Mouse (Mus musculus): ENCODE data around the gene Cenpq. TPM values are rescaled to one million over a fixed set of nuclear protein-coding genes. Genes with fewer than 3 reads are reported as not detected.

The Cenpq gene
- polyA plus RNA-seq, 1 experiment from 2014 or later = 20.5 TPM

DNA sequence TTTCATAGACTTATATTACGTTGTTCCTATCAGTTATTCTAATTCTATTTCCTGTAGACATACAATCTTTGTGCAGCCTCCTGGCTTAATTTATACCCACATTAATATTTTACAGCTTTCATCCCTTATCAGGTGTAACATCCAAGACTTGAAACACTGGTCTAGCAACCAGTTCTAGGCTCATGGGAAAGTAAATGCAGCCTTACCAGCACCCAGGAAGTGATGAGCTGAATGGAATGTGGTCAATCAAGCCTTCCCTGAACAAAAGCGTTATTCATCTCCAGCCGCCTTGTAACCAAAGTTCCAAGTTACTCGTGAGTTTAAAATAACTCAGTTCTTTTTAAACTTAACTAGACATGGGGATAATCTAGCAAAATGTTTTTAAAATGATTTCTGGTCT is 49.7 kb downstream of the Cenpq start:
- WGBS = 80% methylated on average over 4 of the region's 4 CpGs
- Histone ChIP-seq H3K4me2 (replicated peaks) (no peak overlapping the region), H3K9ac (no peak overlapping the region), H3K27ac (no peak overlapping the region), H3K4me3 (no peak overlapping the region), H3K27me3 (no peaks in the 10 kb centered on the region), H3K36me3 (no peaks in the 10 kb centered on the region), H3K4me1 (no peaks in the 10 kb centered on the region), H3K9me3 (replicated peaks) (no peaks in the 10 kb centered on the region)
- no peak for ATAC-seq (ENCODE audit: low FRiP score)

DNA sequence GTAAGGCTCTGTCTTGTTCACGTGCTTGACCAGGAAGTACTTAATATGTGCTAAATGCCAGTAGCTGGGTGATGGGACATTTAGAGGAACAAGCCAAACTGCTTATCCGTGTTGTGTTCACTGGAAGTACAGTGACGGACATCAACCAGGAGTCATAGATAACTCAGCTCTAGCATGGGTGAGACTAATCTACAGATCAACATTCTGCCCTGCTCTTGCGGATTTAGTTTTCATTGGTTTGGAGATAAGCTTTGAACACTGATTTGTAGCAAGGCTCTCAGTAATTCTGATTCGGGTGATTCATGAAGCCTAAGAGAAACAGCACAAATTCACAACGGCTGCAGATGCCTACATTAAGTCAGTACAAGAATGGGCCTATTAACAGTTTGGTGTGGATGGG is 52.7 kb downstream of the Cenpq start:
- no peaks in the 10 kb centered on the region for H3K36me3 ChIP-seq
- no peak for ATAC-seq (ENCODE audit: low FRiP score)
- H3K4me1 ChIP-seq = no peaks in the 10 kb centered on the region
- no peak overlapping the region for H3K4me3 ChIP-seq
- no peaks in the 10 kb centered on the region for H3K9me3 ChIP-seq (replicated peaks)
- 88% methylated on average over 6 of the region's 6 CpGs for WGBS
- no peak overlapping the region for H3K4me2 ChIP-seq (replicated peaks)
- H3K9ac ChIP-seq = no peak overlapping the region
- H3K27ac ChIP-seq = no peak overlapping the region
- H3K27me3 ChIP-seq = no peaks in the 10 kb centered on the region

DNA sequence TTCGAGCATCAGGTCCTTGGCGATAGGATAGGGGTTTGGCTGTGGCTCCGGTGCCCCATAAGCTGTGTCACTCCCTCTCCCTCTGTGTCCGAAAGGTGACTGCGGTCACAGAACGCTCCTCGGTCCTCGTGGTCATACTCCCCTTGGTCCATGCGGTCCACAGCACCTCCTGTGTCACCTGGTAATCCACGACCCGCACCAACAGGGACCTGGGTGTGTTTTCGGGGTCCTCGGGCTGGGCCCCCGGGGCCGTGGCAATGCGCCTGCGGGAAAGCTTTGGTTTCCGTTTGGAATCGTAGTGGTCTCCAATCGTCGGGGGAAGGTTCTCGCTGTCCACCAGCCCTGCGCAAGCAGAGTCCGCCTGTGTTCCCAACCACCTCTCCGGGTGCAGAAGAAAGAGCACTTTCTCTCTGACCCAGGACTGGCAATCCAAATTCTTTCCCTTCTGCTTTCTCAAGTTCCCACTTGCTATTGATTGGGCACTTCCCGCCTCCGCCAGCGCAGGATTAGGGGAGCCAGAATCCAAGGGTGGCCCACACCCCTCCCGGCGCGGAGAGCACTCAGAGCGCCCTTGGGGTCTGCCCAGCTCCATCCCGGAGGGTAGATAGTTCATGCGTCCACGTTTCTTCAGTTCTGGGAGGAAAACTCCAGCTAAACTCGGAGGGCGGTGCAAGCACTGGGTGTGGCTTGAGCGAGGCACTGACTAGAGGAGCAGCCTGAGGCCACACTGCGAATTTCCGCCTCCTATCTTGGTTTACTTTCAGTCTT is 54.7 kb downstream of the Cenpq start, which contains the start of gene 9130008F23Rik:
Gene 9130008F23Rik, minus strand, starts transcription at position 636 of the 768 bp plus-strand sequence.
- Histone ChIP-seq H3K9ac (peak within 1 kb of the TSS; percentile 44), H3K27ac (no peak within 1 kb of the TSS), H3K4me1 (no peaks in the 10 kb centered on the region), H3K4me3 (peak within 1 kb of the TSS; percentile 48), H3K4me2 (replicated peaks) (peak within 1 kb of the TSS; percentile 78), H3K9me3 (replicated peaks) (no peaks in the 10 kb centered on the region), H3K36me3 (no peaks in the 10 kb centered on the region), H3K27me3 (no peaks in the 10 kb centered on the region)
- WGBS = under 1% methylated on average over 40 of the region's 40 CpGs
- peak; percentile 81 for ATAC-seq (ENCODE audit: low FRiP score)

DNA sequence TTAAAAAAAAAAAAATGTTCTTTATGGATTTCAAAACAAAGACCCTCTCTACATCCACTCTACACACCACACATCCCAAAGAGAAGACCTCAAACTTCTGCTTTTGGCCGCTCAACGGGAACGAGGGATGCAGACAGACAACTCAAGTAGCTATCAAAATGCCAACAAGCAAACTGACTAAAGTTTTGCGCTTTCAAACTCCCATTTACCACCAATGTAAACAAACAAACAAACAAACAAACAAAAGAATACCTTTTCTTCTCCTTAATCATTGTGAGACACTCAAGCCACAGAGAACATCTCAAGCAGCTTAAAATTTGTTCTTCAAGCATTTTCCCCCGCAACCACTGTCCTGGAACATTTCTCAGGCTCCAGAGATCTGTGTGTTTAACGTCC is 55.3 kb downstream of the Cenpq start:
- no peak overlapping the region for H3K9ac ChIP-seq
- no peak for ATAC-seq (ENCODE audit: low FRiP score)
- no peaks in the 10 kb centered on the region for H3K36me3 ChIP-seq
- H3K27me3 ChIP-seq = no peaks in the 10 kb centered on the region
- no peak overlapping the region for H3K27ac ChIP-seq
- no peaks in the 10 kb centered on the region for H3K9me3 ChIP-seq (replicated peaks)
- peak overlapping the region; percentile 78 for H3K4me2 ChIP-seq (replicated peaks)
- 5% methylated on average over 6 of the region's 6 CpGs for WGBS
- peak overlapping the region; percentile 48 for H3K4me3 ChIP-seq
- no peaks in the 10 kb centered on the region for H3K4me1 ChIP-seq

DNA sequence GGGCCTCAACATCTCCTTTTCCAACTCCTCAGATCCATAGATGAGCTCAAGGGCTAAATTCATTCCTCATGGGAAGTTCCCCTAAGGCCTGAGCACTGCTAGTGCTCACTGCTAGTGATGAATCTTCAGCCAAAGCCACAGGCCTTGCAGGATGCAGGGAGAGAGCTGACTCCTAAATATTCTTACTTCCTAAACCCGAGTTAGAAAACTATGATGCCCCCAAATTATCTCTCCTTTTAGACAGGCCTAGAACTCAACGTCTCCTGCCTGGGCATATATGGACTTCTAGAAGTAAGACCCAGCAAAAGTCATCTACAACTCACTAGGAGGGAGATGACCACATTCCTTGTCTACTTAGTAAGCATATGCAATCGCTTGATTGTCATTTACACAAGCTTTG is 57.1 kb downstream of the Cenpq start:
- no peak for ATAC-seq (ENCODE audit: low FRiP score)
- no peaks in the 10 kb centered on the region for H3K4me1 ChIP-seq
- WGBS = 41% methylated on average over 3 of the region's 3 CpGs
- no peaks in the 10 kb centered on the region for H3K27me3 ChIP-seq
- H3K4me2 ChIP-seq (replicated peaks) = no peak overlapping the region
- no peak overlapping the region for H3K4me3 ChIP-seq
- no peaks in the 10 kb centered on the region for H3K9me3 ChIP-seq (replicated peaks)
- no peak overlapping the region for H3K27ac ChIP-seq
- no peak overlapping the region for H3K9ac ChIP-seq
- no peaks in the 10 kb centered on the region for H3K36me3 ChIP-seq

DNA sequence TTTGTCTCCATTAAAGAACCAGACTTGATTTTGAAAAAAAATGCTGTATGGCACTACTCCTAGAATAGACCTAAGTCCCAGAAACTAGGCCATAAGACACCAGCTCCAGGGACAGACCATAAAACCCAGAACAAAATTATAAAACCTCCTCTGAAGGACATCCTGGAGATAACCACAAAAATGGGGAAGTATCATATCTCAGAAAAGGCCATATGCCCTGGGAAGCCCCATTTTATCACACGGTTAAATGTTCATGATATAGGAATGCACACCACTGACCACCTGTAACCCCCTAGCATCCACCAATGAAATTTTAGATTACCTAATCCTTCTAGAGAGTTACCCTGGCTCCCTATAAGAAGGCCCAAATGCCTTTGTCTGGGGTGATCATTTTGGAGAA is 59.3 kb downstream of the Cenpq start:
- no peak overlapping the region for H3K4me2 ChIP-seq (replicated peaks)
- no peaks in the 10 kb centered on the region for H3K36me3 ChIP-seq
- no peaks in the 10 kb centered on the region for H3K27me3 ChIP-seq
- H3K27ac ChIP-seq = no peak overlapping the region
- no peaks in the 10 kb centered on the region for H3K9me3 ChIP-seq (replicated peaks)
- H3K4me1 ChIP-seq = no peaks in the 10 kb centered on the region
- no peak overlapping the region for H3K4me3 ChIP-seq
- no peak overlapping the region for H3K9ac ChIP-seq
- whole genome bisulfite sequencing = 94% methylated on average over 1 of the region's 1 CpGs
- ATAC-seq (ENCODE audit: low FRiP score) = no peak

DNA sequence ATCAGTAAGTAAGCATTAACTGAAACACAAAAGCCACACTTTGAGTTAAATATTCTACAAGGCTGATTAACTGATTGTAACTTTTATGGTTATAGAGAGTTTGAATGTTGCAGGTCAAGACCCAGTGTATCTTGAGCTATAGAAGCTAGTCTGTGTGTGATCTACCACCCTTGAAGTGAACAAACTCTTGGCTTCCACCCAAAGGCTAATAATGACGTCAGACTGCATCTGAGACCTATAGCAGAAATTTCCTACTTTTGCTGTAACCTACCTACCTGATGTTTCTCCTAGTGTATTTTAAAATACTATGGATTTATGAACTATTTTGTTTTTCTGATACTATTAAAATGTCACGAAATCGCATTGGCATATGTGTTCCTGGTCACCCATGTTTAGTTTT is 60.1 kb downstream of the Cenpq start:
- ATAC-seq (ENCODE audit: low FRiP score) = no peak
- 89% methylated on average over 3 of the region's 3 CpGs for WGBS
- H3K27ac ChIP-seq = no peak overlapping the region
- H3K27me3 ChIP-seq = no peaks in the 10 kb centered on the region
- H3K36me3 ChIP-seq = no peaks in the 10 kb centered on the region
- no peaks in the 10 kb centered on the region for H3K4me1 ChIP-seq
- H3K4me2 ChIP-seq (replicated peaks) = no peak overlapping the region
- no peak overlapping the region for H3K9ac ChIP-seq
- H3K4me3 ChIP-seq = no peak overlapping the region
- no peaks in the 10 kb centered on the region for H3K9me3 ChIP-seq (replicated peaks)

DNA sequence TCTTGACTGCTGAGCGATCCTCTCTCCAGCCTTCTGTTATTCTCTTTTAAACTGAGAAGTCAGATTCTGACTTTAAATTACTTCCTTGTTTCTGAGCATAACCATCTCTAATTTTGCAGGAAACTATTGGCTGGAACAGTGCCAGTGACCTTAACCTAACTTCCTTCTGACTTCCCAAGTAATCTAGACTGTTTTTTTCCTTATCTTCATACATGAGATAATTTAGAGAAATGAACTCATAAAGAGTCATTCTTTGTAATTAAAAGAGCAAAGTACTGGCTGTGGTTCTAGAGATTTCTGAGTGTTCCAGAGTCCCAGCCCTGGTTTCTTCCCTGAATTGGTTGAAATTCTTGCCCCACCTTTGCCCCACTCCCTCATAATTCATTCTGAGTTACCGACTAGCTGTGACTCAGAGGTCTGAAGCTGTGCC is 61.2 kb downstream of the Cenpq start:
- no peak overlapping the region for H3K9ac ChIP-seq
- WGBS = 61% methylated on average over 2 of the region's 2 CpGs
- H3K4me3 ChIP-seq = no peak overlapping the region
- no peaks in the 10 kb centered on the region for H3K9me3 ChIP-seq (replicated peaks)
- no peak overlapping the region for H3K27ac ChIP-seq
- no peaks in the 10 kb centered on the region for H3K36me3 ChIP-seq
- H3K4me1 ChIP-seq = no peaks in the 10 kb centered on the region
- H3K27me3 ChIP-seq = no peaks in the 10 kb centered on the region
- no peak for ATAC-seq (ENCODE audit: low FRiP score)
- no peak overlapping the region for H3K4me2 ChIP-seq (replicated peaks)

Other genes with a start within 250 kb of the Cenpq start
- gene Esp1, start 207.9 kb downstream of the Cenpq start, polyA plus RNA-seq (2016; fragmentation: Nextera tagmentation; extraction: Ambion mirVana) = not detected in 2 replicates
- not detected in 2 replicates for gene Crisp2, start 128.0 kb downstream of the Cenpq start, polyA plus RNA-seq (2016; fragmentation: Nextera tagmentation; extraction: Ambion mirVana)
- 3.3 and 3.7 TPM in 2 replicates for gene Rhag, start 123.9 kb downstream of the Cenpq start, polyA plus RNA-seq (2016; fragmentation: Nextera tagmentation; extraction: Ambion mirVana)
- 0.81 and 1.2 TPM in 2 replicates for gene 9130008F23Rik, start 54.5 kb downstream of the Cenpq start, polyA plus RNA-seq (2016; fragmentation: Nextera tagmentation; extraction: Ambion mirVana)
- not detected in 2 replicates for gene Glyatl3, start 20.7 kb downstream of the Cenpq start, polyA plus RNA-seq (2016; fragmentation: Nextera tagmentation; extraction: Ambion mirVana)
- gene Mut, start 362 bp downstream of the Cenpq start, polyA plus RNA-seq (2016; fragmentation: Nextera tagmentation; extraction: Ambion mirVana) = 27.1 and 30.3 TPM in 2 replicates